Mouse (Mus musculus) ovary, postnatal 36 days (tissue): ENCODE measurements around the gene Tcap.

Source experiments
- DNase-seq: peaks from one replicate; pipeline ENCODE4 v3.0.0; 2022; ENCODE audit warnings: low spot score, mixed read lengths

Gene Tcap

GRCm38 (mm10) chr11:98412273-98412796 is 28.7 kb downstream of the Tcap start, which contains the start of gene Erbb2:
Gene Erbb2, plus strand, starts transcription at chr11:98412470.
- peak; percentile 81 for DNase-seq

GRCm38 (mm10) chr11:98412797-98413301 is 29.2 kb downstream of the Tcap start:
- DNase-seq = peak; percentile 39

- DNase-seq = no peak
Observed at GRCm38 (mm10) chr11:98413731-98414130, 30.1 kb downstream of the Tcap start.

- no peak for DNase-seq
Observed at GRCm38 (mm10) chr11:98414162-98414561, 30.6 kb downstream of the Tcap start.

GRCm38 (mm10) chr11:98417074-98417473 is 33.5 kb downstream of the Tcap start:
- DNase-seq = no peak

- DNase-seq = no peak
Observed at GRCm38 (mm10) chr11:98418273-98418672, 34.7 kb downstream of the Tcap start.

GRCm38 (mm10) chr11:98418939-98419547 is 35.4 kb downstream of the Tcap start:
- no peak for DNase-seq

- DNase-seq = no peak
Observed at GRCm38 (mm10) chr11:98426592-98426991, 43.0 kb downstream of the Tcap start.

GRCm38 (mm10) chr11:98428436-98428835 is 44.8 kb downstream of the Tcap start:
- no peak for DNase-seq

- no peak for DNase-seq
Observed at GRCm38 (mm10) chr11:98431743-98432502, 48.3 kb downstream of the Tcap start.
